Mouse (Mus musculus): Measurements from ENCODE around the gene G6pc2. TPM values are rescaled to one million over a fixed set of nuclear protein-coding genes. Genes with fewer than 3 reads are reported as not detected.

G6pc2 gene
- total RNA-seq (2021), result 1 to 10 TPM in 1 of 2 experiments, not detected in 1; 5.2 TPM
- long read RNA-seq, experiment 1, result 0 reads
- long read RNA-seq, experiment 2, partial matches to known transcripts, result 0 of 1 reads
- long read RNA-seq, experiment 2, other reads (novel, unspliced or antisense), result 0 of 1 reads

DNA sequence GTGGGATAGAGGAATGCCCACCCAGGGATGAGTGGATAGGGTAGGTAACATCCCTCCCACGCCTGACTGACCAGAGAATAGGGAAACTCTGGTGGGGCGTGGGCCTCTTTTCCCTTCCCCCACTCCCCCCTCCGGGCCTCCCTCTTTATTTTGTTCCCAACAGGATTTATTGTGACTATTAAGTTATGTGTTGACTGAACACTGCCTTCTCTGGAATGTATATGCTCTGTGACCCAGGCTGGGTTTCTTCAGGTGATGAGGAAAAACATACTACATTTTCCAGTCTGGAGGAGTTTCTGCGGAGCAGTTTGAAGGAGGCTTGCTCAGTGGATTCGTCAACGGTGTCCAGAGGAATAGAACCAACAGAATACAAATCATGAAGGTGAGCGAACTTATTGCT, at the start of gene G6pc2:
Gene G6pc2 (plus strand): TSS at position 301 of the 400 bp plus-strand sequence.
- no peak for DNase-seq (ENCODE audit: low spot score in 2 of 2)

DNA sequence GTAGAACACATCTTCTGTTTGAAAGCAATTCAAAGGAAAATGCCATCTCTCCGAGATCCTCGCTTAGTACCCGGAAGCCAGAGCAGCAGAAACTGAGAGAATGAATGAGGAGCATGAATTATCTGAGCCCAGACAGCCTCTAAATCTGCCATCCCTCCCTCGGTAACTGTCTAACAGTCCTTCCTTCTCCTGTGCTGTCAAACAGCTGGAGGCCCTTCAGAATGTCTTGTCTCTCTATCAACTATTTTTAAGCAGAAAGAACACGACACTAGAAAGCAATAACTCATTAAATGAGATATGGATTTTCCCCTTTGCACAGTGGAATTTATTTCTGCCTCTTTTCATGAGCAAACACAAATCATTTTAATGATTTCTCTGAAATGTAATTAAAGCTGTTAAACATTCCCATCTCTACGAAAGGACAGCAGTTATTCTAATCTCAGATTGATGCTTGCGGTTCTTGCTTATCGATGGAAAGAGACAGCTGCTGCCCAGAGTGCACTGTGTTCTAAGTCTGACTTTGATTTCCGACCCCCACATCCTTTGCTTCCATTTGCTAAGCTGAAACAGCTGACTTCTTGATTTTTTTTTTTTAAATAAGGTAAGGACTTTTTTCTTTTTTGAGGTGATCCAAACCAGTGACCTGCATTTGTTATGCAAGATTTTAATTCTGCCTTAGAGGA, 40.3 kb upstream of the G6pc2 start:
- no peak for DNase-seq (ENCODE audit: low spot score in 2 of 2)

DNA sequence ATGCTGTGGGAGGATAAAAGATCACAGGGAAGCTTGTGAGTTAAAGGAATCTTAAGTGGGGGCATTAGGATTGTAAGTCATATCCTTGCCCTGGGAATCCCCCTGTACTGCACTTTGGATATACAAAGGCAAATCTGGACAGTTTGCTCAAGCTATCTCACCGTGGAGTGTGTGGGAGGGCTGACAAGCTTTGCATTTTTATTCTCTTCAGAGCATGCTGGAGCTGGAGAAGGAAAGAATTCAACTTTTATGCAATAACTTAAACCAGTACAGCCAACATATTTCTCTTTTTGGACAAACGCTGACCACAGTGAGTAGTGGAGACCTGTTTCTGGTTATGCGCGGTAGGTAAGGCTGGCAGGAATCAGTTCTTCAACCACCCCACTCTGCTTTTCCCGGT, 35.6 kb upstream of the G6pc2 start:
- no peak for DNase-seq (ENCODE audit: low spot score in 2 of 2)

DNA sequence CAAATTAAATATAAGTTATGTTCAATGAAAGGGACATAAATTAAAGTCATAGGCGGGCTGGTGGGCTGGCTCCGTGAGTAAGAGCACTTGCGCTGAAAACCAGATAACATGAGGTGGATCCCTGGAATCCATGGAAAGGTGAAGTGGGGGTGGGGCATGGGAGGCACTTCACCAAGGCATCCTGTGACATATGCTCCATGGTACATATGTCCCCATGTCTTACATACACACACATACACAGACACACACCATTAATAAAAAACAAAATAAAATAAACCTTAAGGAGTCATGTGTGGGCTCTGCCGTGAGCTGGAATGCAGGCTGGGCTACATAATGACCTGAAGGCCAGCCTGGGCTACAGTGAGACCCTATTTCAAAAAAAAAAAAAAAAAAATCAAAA, 31.2 kb upstream of the G6pc2 start:
- no peak for DNase-seq (ENCODE audit: low spot score in 2 of 2)

DNA sequence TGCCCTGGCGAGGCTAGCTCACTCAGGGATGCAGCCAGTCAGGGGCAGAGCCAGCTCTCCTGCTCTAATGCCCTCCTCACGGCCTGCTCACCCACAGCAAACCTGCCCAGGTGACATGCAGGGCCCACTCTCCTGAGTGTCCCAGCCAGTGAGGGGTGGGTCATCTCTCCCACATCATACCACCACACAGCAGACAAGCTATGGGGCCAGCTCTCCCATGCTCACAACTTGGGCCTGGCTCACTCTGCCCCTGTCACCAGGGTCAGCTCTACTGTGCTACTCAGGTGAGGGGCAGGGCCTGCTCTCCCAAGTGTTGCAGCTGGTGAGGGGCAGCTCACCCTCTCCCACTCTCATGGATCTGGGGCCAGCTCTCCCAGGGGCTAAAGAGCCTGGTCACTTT, 22.9 kb upstream of the G6pc2 start:
- no peak for DNase-seq (ENCODE audit: low spot score in 2 of 2)

DNA sequence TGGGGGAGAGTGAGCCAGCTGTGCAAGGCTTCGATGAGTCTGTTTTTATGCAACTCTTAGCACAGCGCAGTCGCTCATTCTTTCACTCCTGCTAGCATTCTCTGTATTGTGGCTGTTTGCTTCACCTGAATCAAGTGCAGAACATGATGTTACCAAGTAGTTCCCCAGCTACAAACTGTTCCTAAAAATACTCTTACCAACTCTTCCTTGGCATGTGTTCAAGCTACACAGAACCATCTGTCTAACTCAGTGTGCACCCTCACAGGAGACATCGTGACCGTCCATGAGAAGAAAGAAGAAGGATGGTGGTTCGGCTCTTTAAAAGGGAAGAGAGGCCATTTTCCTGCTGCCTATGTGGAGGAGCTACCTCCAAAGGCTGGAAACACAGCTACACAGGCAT, 22.1 kb upstream of the G6pc2 start:
- DNase-seq (ENCODE audit: low spot score in 2 of 2), result no peak

DNA sequence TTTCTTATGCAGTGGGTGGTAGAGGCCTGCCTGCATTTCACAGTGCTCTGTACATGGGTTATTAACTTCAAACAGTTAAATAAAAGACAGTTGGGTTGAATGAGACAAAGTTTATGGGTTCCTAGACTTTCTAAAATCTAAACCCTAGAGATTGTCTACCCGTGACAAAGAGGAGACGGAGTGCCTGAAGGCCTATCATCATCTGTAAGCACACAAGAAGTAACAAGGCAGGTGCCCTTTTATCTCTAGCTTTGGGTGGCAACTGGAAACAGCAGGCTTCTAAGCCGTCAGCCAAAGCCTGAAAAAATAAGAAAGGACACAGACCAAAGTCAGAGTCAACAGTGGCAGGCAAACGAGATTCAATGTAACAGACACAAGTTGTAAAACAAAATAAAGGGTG, 21.7 kb upstream of the G6pc2 start:
- no peak for DNase-seq (ENCODE audit: low spot score in 2 of 2)

DNA sequence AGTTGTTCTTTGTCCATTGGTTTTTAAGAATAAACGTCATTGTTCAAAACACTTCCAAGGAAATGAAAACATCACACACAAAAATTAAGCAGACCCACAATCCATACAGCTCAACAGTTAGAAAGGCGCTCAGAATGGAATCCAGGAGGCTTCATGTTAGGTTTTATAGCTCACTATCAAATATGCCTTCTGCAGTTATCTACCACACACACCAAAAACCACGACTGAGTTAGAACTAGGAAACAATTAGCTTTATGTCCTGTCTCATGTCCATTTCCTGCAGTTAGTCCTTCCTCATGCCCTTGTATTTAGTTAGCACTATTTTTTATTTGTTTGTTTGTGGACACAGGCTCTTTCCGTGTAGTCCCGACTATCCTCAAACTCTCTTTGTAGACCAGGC, 19.8 kb upstream of the G6pc2 start:
- no peak for DNase-seq (ENCODE audit: low spot score in 2 of 2)

DNA sequence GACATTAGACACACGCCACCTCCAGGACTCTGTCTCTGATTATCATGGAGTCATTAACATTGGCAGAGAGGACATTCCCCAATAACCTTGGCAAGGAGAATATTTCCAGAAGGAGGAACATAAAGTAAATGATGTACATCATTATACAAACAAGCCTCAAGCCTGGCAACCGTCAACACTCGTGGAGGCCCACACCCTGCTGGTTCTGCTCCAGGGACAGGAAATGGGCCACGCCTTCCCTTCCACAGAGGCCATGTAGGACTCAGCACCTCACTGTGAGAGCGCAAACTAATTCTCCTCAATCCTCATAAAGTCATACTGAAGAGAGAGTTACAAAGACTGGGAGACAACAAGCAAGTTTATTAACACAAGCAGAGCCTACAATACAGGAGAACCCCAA, 17.3 kb upstream of the G6pc2 start:
- no peak for DNase-seq (ENCODE audit: low spot score in 2 of 2)

DNA sequence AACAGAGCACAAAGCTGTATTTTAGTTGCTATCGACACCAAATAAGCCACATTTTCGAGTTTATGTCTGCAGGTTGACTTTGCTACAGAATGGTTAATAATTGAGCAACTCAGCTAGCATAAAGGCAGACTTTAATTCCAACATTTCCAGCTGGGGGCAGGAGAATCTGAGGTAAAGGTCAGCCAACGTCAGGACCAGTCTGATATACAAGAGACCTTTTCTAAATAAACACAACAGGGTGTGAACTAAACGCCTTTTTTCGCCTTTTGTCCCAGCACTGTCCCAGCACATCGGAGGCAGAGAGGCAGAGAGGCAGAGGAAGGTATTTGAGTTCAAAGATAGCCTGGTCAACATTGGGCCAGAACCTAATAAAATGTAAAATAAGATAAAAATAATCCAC, 5.7 kb upstream of the G6pc2 start:
- DNase-seq (ENCODE audit: low spot score in 2 of 2), result no peak

DNA sequence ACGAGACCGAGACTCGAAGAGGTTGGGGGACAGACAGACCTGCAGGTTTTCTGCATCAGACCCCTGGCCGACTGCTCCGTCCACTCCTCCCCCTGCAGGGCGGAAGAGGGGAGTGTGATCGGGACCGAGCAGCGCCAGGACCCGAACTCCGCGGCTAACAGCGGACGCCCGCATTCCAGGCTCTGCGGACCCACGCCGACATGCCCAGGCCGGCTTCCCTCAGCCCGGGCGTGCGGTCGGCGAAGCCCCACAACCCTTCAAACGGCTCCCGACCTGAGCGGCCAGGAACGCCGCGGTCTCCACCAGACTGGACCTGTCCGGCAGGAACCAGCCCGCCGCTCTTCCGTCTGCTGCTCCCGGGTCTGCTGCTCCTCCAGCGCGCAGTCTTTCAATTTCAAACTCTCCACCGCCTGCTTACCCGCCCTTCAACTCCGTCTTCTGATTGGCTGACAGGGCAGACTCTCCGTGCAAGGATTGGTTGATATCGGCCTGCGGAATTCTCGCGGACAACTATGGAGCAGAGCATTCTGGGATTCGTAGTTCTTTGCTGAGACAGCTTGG, 5.0 kb upstream of the G6pc2 start, which contains the start of gene Spc25:
Gene Spc25 (minus strand): TSS at position 404 of the 561 bp plus-strand sequence.
- DNase-seq (ENCODE audit: low spot score in 2 of 2), result peak; percentile 48 to 77

DNA sequence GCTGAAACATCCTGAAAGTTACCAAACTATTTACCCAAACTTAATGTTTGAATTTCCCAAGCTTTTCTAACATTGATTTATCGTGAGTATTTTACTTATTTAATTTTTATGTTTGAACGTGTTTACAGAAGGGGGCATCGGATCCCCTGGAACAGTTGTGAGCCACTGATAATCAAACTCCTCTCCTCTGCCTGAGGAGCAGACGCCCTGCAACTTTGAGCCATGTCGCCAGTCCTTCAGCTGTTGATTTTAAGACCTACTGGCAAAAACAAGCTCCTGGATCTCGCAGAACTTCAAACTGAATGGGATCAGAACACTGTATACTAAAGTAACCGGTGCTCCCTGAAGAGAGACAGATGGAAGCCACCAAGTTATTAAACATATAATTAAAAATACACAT, 4.3 kb upstream of the G6pc2 start:
- no peak for DNase-seq (ENCODE audit: low spot score in 2 of 2)

DNA sequence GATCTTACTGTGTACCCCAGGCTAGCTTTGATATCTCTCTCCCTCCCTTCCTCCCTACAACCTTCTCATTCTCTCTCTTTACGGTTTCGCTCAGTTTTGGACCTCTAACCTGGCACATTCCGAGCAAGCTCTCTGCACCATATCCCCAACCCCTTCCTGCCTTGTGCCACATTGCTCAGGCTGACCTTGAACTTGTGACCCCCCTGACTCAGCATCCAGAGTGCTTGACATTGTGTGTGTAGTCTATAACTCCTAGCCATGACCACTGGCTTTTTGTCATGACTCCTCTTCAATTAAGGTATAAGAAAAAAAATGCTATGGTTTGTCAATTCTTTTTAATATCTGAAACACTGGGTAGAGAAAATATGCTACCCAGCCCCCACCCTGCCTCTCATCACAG, 1.2 kb upstream of the G6pc2 start:
- no peak for DNase-seq (ENCODE audit: low spot score in 2 of 2)

DNA sequence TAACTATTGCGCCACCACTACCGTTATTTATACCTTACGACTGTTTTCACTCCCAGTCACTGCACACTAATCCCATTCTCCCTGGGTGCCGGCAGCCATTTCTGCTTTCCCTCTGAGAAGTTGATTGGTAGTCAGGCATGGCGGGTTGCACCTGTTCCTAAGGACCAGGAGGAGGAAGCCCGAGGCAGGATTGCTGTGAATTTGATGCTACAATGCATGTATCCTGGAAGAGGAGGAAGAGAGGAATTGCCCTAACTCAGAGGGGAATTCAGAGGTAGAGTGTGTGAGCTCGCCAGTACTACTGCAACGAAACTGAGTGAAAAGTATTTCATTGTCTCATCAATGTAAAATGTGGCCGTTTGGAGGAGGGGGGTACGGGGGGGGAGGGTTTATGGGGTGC, 1.8 kb downstream of the G6pc2 start:
- no peak for DNase-seq (ENCODE audit: low spot score in 2 of 2)

DNA sequence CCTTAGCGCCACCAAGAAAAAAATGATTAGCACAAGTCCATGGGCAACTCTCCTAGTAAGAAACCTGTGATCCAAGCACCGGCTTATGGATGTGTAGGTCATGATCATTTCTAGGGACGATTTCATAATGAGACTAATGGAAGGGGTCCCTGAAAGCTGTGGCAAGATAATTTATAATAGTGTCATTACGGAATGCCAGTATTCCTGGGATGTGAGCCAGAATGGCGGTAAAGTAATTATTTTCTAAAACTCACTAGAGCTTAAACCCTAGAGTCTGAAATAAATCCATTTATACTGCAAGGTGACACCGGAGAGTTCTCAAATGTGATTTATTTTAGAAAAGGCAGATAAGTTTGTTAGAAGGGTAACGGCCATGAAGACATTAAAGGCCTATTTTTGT, 4.4 kb downstream of the G6pc2 start:
- DNase-seq (ENCODE audit: low spot score in 2 of 2), result no peak

DNA sequence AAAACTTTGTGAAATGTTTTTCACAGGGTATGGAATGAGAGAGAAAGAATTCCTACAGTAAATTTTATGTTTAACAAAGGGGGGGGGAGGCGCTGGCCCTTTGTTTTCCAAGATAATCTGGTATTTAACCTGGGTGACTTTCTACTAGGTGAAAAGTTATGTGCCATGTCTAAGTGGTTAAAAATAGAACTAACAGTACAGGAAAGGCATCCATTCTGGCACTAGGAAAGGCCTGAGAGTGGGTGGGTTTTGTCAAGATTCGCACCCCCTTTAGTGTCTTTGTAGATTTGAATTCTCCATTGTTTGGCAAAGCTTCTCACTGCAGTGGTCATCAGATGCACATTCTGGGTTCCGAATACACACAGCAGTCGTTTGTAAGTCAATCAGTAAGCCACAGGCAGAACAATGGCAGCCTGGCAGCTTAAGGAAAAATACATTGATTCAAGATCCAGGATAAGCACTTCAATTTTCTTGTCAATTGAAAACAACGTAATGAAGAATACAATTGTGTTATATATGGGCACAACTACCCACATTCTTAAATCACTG, 11.1 kb downstream of the G6pc2 start:
- no peak for DNase-seq (ENCODE audit: low spot score in 2 of 2)

DNA sequence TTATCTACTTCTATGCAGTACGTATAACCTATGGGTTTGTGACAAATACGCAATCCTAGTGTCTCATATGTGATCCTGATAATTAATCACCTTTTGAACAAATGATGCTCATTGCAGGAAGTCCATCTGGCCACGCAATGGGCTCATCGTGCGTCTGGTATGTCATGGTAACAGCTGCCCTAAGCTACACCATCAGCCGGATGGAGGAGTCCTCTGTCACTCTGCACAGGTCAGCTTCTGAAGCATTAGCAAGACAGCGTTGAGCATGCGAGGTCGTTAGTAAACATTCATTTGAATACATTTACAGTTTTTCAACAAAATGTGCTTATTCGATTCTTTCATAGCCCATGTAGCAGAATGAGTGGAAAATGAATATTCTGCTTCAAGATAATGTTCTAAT, 11.9 kb downstream of the G6pc2 start:
- no peak for DNase-seq (ENCODE audit: low spot score in 2 of 2)

DNA sequence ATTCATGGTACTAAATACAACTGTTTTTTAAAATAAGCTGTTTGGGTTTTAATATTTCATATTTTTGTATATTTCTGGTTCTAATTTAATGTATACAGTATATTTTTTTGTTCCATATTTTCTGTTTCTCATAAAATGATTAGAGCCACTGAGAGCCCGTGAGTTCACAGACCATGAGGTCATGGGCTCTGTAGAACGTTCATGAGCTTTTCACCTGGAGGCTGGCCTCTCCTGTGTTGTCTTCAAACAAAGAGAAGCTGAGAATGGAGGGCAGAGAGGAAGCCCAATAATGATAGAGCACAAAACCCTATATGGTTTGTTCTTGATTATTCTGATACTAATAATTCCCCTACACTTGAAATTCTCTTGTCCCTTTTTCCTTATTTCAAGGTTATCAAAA, 13.9 kb downstream of the G6pc2 start:
- DNase-seq (ENCODE audit: low spot score in 2 of 2), result no peak

DNA sequence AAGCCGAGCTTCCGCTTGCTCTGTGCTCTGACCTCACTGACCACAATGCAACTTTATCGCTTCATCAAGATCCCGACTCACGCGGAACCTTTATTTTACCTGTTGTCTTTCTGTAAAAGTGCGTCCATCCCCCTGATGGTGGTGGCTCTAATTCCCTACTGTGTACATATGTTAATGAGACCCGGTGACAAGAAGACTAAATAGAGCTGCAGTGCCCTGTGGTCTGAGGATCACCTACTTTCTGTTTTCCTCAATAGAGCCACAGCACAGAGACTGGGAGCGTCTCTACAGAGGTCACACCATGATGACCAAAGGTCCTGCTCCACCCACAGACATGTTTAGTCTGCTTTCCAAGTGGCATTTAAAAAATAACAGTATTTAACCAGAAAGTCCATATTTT, 16.0 kb downstream of the G6pc2 start:
- no peak for DNase-seq (ENCODE audit: low spot score in 2 of 2)

DNA sequence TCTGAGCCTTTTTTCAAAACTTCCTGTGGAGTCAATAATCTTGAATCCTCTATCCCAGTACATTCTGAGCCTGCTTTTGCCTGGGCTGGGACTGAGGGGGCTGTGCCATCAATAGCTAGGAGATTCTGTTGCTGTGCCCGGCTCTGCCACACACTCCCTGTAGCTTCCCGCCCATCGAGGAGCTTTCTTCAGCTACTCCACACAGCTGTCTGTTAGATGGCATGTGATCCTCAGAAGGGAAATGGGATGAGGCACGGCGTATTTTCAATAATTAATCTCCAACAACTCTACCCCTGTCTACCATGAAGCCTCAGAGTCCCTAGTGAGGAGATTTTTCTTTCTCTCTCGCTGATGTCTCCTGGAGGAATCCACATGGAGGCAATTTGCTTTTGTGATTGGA, 17.8 kb downstream of the G6pc2 start:
- no peak for DNase-seq (ENCODE audit: low spot score in 2 of 2)

DNA sequence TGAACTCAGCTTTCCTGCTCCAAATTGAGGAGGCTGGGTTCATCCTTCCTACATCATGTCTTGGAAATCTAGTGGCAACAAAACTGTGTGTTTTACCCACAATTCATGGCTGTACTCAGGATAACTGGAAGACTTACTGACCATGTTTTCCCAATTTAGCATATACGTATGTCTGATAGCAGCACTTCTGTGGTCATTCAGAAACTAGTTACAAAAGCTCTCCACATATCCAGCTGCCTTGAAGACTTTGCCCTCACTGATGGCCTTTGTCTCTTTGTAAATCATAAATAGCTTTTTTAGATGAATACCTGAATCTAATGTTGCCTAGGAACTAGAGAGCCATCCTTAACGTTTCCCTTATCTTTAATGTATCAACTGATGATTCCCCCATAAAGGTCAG, 19.3 kb downstream of the G6pc2 start:
- DNase-seq (ENCODE audit: low spot score in 2 of 2), result no peak

DNA sequence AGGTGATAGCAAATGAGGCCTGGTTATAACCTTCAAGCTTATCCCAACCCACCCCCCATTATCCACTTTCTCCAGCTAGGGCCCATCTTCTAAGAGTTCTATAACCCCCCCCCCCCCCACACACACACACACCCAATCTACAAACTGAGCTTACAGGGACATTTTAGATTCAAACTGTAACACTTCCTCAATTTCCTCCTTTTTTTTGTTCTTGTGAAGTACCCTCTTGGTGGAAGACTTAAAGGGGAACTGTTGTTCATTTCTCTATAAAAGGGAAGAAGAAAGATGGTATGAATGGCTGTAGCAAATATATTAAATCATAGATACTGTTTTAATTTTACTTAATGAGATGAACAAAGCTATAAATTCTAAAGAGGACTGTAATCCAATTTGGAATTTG, 21.2 kb downstream of the G6pc2 start:
- DNase-seq (ENCODE audit: low spot score in 2 of 2), result no peak
